Mouse (Mus musculus) liver, adult 2 months (tissue): Measurements from ENCODE around the gene Ncln. TPM values are rescaled to one million over a fixed set of nuclear protein-coding genes. Genes with fewer than 3 reads are reported as not detected.

ENCODE experiments used
- DNase-seq: peaks from one replicate; pipeline ENCODE4 v3.0.0-alpha.2; 2011; ENCODE audit warnings: low read depth, low spot score; ENCODE audit errors: extremely low read depth
- H3K27ac ChIP-seq: fragments of 200-500 bp; replicated peaks from 2 replicates; pipeline ENCODE4 v1.5.1; 2012; ENCODE audit warnings: low read depth, mild to moderate bottlenecking, control low read depth, inconsistent platforms, low read length; ENCODE audit not compliant: insufficient read depth
- H3K27me3 ChIP-seq: fragments of 200-500 bp; 2 replicates; pipeline ENCODE4 v1.6.1; 2012; ENCODE audit warnings: mild to moderate bottlenecking, moderate library complexity, low read length, inconsistent platforms; ENCODE audit not compliant: control insufficient read depth, insufficient read depth
- H3K36me3 ChIP-seq: fragments of 200-500 bp; 2 replicates; pipeline ENCODE4 v1.6.1; 2012; ENCODE audit warnings: low read length, inconsistent platforms; ENCODE audit not compliant: control insufficient read depth, insufficient read depth
- H3K4me1 ChIP-seq: fragments of 200-500 bp; 2 replicates; pipeline ENCODE4 v1.6.1; 2011; ENCODE audit warnings: low read length; ENCODE audit not compliant: control insufficient read depth, insufficient read depth
- H3K4me3 ChIP-seq: fragments of 200-500 bp; 2 replicates; pipeline ENCODE4 v1.5.1; 2011; ENCODE audit warnings: low read depth, mild to moderate bottlenecking, control low read depth, low read length, moderate library complexity; ENCODE audit not compliant: insufficient read depth
- H3K79me2 ChIP-seq: fragments of 200-500 bp; 2 replicates; pipeline ENCODE4 v1.6.1; 2012; ENCODE audit warnings: inconsistent platforms, mild to moderate bottlenecking, low read length, moderate library complexity; ENCODE audit not compliant: control insufficient read depth, insufficient read depth
- H3K9ac ChIP-seq: fragments of 200-500 bp; 2 replicates; pipeline ENCODE4 v1.6.1; 2012; ENCODE audit warnings: low read depth, mild to moderate bottlenecking, control low read depth, inconsistent platforms, low read length
- CTCF ChIP-seq: fragments of 200-500 bp; IDR thresholded peaks from 2 replicates; pipeline ENCODE4 v1.5.1; 2011; ENCODE audit warnings: low read depth, low read length, control low read depth
- POLR2A ChIP-seq: fragments of 200-500 bp; IDR thresholded peaks from 2 replicates; pipeline ENCODE4 v1.6.1; 2011; ENCODE audit warnings: low read length, control low read depth; ENCODE audit not compliant: insufficient read depth; ENCODE audit errors: extremely low read depth
- WGBS: fragments of 180-500 bp; shearing (Covaris S2); methylation state at CpG from one replicate; pipeline ENCODE4 v1.1.7; 2018; 5-methylcytosine and 5-hydroxymethylcytosine counted together
- polyA plus RNA-seq: library from polyadenylated mRNA; depleted of rRNA; stranded (reverse); fragments of >200 nt; gene quantifications from 2 replicates; pipeline ENCODE4 v1.2.3, GENCODE M21; 2012
- total RNA-seq: library from RNA; depleted of rRNA; stranded (reverse); fragments of >200 nt; gene quantifications from 2 replicates; pipeline ENCODE4 v1.2.3, GENCODE M21; 2014

Gene Ncln
- total and polyA plus RNA-seq, 2 experiments, result 31.6 to 159 TPM

DNA sequence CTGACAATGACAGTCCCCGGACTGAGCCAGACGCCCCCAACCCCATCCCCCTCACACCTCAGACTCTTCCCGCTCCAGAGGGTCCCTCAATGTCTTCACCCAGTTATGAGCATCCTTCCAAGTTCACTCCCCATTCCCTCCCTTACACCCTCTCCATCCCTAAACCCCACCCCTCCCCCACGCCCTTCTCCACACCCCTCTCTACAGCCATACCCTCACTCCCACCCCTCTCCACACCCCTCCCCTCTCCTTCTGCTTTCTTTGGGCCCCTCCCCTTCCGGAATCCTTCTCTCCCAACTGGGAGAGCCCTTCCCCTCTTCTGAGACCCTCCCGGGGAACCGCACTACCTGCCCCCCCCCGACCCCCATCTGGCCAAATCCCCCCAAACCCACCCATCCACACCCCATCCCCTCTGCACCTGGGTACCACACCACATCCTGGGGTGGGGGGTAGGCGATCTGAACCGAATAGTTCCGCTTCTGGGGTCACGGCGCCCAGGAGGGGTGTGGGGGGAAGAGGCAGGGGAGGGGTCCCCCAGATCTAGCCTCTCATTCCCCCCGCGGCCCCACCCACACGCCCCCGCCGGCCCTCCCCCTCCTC lies 23.7 kb downstream of the Ncln start:
- H3K36me3 ChIP-seq, result no peaks in the 10 kb centered on the region
- H3K4me1 ChIP-seq, result no peaks in the 10 kb centered on the region
- TF ChIP-seq CTCF (no peak), POLR2A (no peak)
- H3K4me3 ChIP-seq, result no peak overlapping the region
- H3K27me3 ChIP-seq, result peaks cover 14% of the 10 kb centered on the region; the same call in 1 of the 2 replicates
- H3K79me2 ChIP-seq, result no peaks in the 10 kb centered on the region
- no peak overlapping the region for H3K9ac ChIP-seq
- WGBS, result 12% methylated on average over 18 of the region's 18 CpGs
- no peak overlapping the region for H3K27ac ChIP-seq
- no peak for DNase-seq

DNA sequence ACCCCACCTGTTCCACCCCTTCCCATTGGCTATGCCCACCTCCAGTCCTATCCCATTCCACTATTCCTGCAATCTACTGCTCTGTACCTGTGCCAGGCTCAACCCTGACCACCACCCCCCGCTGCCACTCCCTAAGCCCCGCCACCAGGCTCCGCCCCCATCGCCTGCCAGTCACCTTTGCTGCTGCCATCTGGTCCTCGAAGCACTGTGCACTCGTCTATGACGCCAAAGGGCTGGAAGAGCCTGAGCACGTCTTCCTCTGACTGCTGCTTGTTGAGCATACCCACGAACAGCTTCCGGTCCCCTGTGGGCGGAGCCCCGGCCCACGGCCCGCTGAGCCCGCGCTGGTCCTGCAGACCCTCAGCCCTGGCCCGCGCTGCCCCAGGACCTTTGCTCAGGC lies 25.7 kb downstream of the Ncln start:
- no peak overlapping the region for H3K4me3 ChIP-seq
- H3K27me3 ChIP-seq, result peaks cover 14% of the 10 kb centered on the region
- no peaks in the 10 kb centered on the region for H3K36me3 ChIP-seq
- no peaks in the 10 kb centered on the region for H3K4me1 ChIP-seq
- TF ChIP-seq POLR2A (no peak), CTCF (no peak)
- no peak overlapping the region for H3K27ac ChIP-seq
- no peak overlapping the region for H3K9ac ChIP-seq
- DNase-seq, result no peak
- no peaks in the 10 kb centered on the region for H3K79me2 ChIP-seq
- WGBS, result 40% methylated on average over 18 of the region's 18 CpGs

DNA sequence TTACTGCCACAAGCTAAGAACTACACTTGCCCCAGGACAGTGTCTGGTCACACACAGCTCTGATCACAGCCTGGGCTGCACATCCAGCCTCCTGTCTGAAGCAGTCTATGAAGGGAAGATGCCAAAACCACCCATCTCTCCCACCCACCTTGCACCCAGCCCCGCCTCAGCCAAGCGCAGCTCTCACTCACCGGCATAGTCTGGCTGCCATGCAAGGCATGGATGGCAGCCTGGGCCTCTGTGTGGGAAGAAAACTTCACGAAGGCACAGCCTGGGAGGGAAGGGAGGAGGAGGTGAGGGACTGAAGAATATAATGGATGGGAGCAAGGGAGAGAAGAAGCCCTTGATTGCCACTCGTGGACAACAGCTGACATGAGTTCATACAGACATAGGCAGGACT lies 26.9 kb downstream of the Ncln start:
- no peaks in the 10 kb centered on the region for H3K79me2 ChIP-seq
- WGBS, result 79% methylated on average over 5 of the region's 5 CpGs
- no peak for DNase-seq
- H3K4me3 ChIP-seq, result no peak overlapping the region
- TF ChIP-seq POLR2A (no peak), CTCF (no peak)
- no peaks in the 10 kb centered on the region for H3K36me3 ChIP-seq
- H3K27me3 ChIP-seq, result peaks cover 20% of the 10 kb centered on the region
- H3K27ac ChIP-seq, result no peak overlapping the region
- no peak overlapping the region for H3K9ac ChIP-seq
- H3K4me1 ChIP-seq, result no peaks in the 10 kb centered on the region

DNA sequence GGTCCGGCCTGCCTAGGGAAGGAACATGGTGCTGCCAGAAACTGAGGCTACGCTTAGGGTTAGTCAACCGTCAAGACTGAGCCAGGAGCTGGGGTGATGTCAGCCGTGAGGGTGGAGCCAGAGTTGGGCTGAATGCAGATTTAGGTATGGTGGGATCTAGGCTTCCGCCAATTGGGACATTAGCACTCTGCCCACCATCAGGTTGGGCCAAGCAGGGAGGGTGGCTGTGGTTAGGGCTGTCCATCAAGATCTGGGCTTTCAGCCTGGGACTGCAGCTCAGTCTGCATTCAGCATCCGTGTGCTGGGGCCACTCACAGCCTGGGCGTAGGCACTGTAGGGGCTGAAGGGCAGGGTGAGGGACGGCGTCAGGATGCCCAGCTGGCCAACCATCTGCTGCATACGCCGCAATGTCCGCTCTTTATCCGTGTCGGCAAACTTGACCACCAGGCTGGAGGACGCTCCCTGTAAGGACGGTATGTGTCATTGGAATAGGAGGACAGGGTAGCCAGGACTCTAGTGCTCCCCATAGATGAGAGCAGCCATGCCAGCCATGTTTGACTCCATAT lies 28.4 kb downstream of the Ncln start:
- no peaks in the 10 kb centered on the region for H3K36me3 ChIP-seq
- H3K4me1 ChIP-seq, result no peaks in the 10 kb centered on the region
- no peaks in the 10 kb centered on the region for H3K79me2 ChIP-seq
- peaks cover 24% of the 10 kb centered on the region for H3K27me3 ChIP-seq
- no peak overlapping the region for H3K9ac ChIP-seq
- DNase-seq, result no peak
- H3K4me3 ChIP-seq, result no peak overlapping the region
- H3K27ac ChIP-seq, result no peak overlapping the region
- TF ChIP-seq POLR2A (no peak), CTCF (no peak)
- 82% methylated on average over 16 of the region's 16 CpGs for WGBS

DNA sequence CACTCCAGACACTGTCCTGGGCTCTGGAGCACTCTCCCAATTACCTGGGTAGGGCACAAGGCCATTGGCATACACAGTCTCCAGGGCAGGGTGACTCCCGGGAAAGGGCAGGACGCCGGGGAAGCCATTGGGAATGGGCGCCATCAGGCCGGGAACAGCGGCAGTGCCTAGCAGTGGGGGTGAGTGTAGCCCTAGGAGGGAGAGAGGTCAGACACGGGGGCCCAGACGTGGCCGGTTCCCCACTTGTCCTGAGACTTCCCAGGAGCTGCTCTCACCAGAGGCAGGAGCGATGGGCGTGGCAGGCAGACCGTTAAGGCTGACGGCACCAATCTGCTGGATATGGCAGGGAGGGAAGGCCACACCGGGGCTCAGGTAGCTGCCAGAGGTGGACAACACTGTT lies 29.3 kb downstream of the Ncln start:
- H3K27ac ChIP-seq, result no peak overlapping the region
- no peak for DNase-seq
- H3K9ac ChIP-seq, result no peak overlapping the region
- H3K4me3 ChIP-seq, result no peak overlapping the region
- 70% methylated on average over 14 of the region's 14 CpGs for WGBS
- H3K79me2 ChIP-seq, result no peaks in the 10 kb centered on the region
- H3K27me3 ChIP-seq, result peaks cover 30% of the 10 kb centered on the region
- no peaks in the 10 kb centered on the region for H3K4me1 ChIP-seq
- TF ChIP-seq CTCF (no peak), POLR2A (no peak)
- H3K36me3 ChIP-seq, result no peaks in the 10 kb centered on the region

DNA sequence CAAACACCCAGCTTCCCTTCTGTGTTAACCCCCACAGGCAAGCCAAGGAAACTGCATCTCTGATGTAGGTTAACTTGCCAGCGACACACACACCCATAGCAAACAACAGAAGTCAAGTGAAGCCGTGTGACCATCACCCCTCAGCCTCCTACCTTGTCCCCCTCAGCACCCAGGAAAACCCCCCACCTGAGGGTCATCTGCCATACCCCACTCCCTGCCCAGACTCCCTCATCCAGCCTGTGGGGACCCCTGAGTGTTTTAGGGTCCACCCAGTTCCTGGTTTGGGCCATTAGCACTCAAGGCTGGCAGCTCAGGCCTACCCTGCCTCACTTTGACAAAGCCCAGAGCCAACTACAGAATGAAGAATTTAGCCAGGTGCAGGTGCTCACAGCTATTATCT lies 30.1 kb downstream of the Ncln start:
- Histone ChIP-seq H3K4me3 (no peak overlapping the region), H3K27ac (no peak overlapping the region), H3K36me3 (no peaks in the 10 kb centered on the region), H3K79me2 (no peaks in the 10 kb centered on the region), H3K27me3 (peaks cover 30% of the 10 kb centered on the region), H3K9ac (no peak overlapping the region), H3K4me1 (no peaks in the 10 kb centered on the region)
- WGBS, result 71% methylated on average over 2 of the region's 2 CpGs
- TF ChIP-seq CTCF (no peak), POLR2A (no peak)
- DNase-seq, result no peak
